Mouse (Mus musculus): ENCODE results near the gene Hoxd4. TPM values are rescaled to one million over a fixed set of nuclear protein-coding genes. Genes with fewer than 3 reads are reported as not detected.
A peak's percentile ranks its signal among the peaks of the same experiment; 100 is the strongest.

The Hoxd4 gene
- polyA plus RNA-seq, 1 experiment = 20.3 TPM

DNA sequence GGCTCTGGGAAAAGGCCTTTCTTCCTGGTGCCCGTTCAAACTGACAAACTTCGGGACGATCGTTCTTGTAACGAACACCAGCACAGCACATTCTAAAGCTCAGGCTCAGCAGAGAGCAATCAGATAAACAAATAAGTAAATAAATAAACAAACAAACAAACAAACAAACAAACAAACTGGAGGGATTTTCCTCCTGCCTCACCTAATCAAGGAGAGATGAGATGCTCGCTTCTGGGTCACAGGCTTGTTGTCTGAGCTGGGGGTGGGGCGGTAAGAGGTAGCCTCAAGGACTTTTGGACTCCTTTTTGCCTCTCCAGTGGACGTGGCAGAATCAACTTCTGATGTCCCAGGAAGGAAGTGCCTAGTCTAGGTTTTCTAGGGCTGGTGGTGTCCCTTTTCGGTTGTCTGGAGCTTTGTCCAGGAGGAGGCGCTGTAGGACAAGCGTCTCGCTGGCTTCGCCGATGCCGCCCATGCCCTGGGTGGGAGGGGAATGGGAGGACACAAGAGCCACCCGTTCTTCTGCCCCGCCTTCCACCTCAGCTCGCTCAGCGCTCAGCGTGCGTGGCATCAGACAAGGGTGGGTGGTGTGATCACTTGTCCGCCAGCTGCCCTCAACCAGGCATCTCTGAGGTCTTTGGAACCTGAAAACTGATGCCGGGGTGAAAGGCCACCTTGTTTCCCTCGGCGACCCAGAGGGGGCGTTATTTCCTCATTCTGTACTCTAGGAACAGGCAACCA lies 3.9 kb downstream of the Hoxd4 start:
- DNase-seq = peak; percentile 94
- Histone ChIP-seq H3K4me3 (ENCODE audit: insufficient read depth, low read depth, low read length) (peak overlapping the region; percentile 12; the same call in 1 of the 2 replicates), H3K4me1 (ENCODE audit: control insufficient read depth, insufficient read depth, low read length) (peaks cover 8% of the 10 kb centered on the region; the same call in 1 of the 2 replicates), H3K27ac (ENCODE audit: insufficient read depth, low read depth, low read length) (no peak overlapping the region; the same call in 1 of the 2 replicates), H3K27me3 (replicated peaks; ENCODE audit: control insufficient read depth, insufficient read depth, low read length) (no peaks in the 10 kb centered on the region), H3K36me3 (ENCODE audit: control insufficient read depth, insufficient read depth, low read length) (no peaks in the 10 kb centered on the region)
- TF ChIP-seq POLR2A (IDR thresholded peaks at IDR 0.05; ENCODE audit: low read depth, low read length) = no peak
- TF ChIP-seq CTCF (conservative IDR thresholded peaks at IDR 0.05; ENCODE audit: insufficient read depth, insufficient read length, low read depth, low read length) = peak; percentile 92
- 4% methylated on average over 26 of the region's 26 CpGs for WGBS

DNA sequence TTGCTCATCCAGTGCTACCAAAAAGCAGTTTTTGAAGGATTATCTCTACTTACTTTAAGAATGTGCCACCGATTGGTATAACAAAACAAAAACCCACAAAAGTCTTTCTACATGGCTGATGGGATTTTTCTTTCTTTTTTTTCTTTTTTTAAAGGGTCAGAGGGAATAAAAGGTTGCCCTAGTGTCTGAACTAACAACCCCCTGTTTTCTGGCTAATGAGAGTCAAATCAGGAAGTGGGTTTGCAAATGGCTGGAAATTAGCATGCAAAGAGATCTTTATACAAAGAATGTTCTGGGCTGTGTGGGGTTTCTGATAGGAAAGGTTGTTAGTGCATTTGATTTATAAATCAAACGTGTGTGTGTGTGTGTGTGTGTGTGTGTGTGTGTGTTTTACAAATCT lies 8.7 kb downstream of the Hoxd4 start:
- no peaks in the 10 kb centered on the region for H3K27me3 ChIP-seq (replicated peaks; ENCODE audit: control insufficient read depth, insufficient read depth, low read length)
- H3K36me3 ChIP-seq (ENCODE audit: control insufficient read depth, insufficient read depth, low read length) = no peaks in the 10 kb centered on the region
- no peak overlapping the region for H3K27ac ChIP-seq (ENCODE audit: insufficient read depth, low read depth, low read length)
- peaks cover 21% of the 10 kb centered on the region; the same call in 1 of the 2 replicates for H3K4me1 ChIP-seq (ENCODE audit: control insufficient read depth, insufficient read depth, low read length)
- no peak for DNase-seq
- no peak for TF ChIP-seq POLR2A (IDR thresholded peaks at IDR 0.05; ENCODE audit: low read depth, low read length)
- no peak for TF ChIP-seq CTCF (conservative IDR thresholded peaks at IDR 0.05; ENCODE audit: insufficient read depth, insufficient read length, low read depth, low read length)
- no peak overlapping the region for H3K4me3 ChIP-seq (ENCODE audit: insufficient read depth, low read depth, low read length)
- 56% methylated on average over 2 of the region's 2 CpGs for WGBS

DNA sequence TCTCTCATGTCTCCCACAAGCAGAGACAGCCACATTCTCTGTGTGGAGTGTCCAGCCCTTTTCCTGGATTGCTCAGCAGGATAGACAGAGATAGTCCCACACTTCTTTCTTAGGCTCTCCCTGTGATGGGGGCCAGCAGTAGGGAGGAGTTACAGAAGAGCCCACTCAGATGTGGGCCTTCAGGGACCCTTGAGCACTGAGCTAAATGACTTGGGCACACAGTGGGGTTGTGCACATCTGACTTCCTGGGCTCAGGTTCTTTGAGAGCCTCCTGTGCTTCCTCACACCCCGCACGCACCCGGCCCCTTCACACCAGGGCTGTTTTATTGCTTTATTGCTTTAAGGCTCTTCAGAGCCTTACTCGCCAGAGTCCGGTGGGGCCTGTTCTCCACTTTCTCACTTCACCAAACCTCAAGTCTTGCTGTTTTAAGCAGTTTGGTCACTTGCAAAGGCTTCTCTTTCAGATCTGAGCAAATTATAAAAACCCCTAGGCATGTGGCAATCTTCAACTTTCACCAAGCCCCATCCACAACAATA lies 9.3 kb downstream of the Hoxd4 start:
- H3K36me3 ChIP-seq (ENCODE audit: control insufficient read depth, insufficient read depth, low read length) = no peaks in the 10 kb centered on the region
- WGBS = 57% methylated on average over 5 of the region's 5 CpGs
- no peak overlapping the region for H3K27ac ChIP-seq (ENCODE audit: insufficient read depth, low read depth, low read length)
- peaks cover 24% of the 10 kb centered on the region; the same call in 1 of the 2 replicates for H3K4me1 ChIP-seq (ENCODE audit: control insufficient read depth, insufficient read depth, low read length)
- no peak overlapping the region for H3K4me3 ChIP-seq (ENCODE audit: insufficient read depth, low read depth, low read length)
- H3K27me3 ChIP-seq (replicated peaks; ENCODE audit: control insufficient read depth, insufficient read depth, low read length) = no peaks in the 10 kb centered on the region
- DNase-seq = no peak
- TF ChIP-seq POLR2A (IDR thresholded peaks at IDR 0.05; ENCODE audit: low read depth, low read length) (no peak), CTCF (conservative IDR thresholded peaks at IDR 0.05; ENCODE audit: insufficient read depth, insufficient read length, low read depth, low read length) (no peak)

- Histone ChIP-seq H3K27ac (ENCODE audit: insufficient read depth, low read depth, low read length) (no peak overlapping the region), H3K4me1 (ENCODE audit: control insufficient read depth, insufficient read depth, low read length) (peaks cover 27% of the 10 kb centered on the region; the same call in 1 of the 2 replicates)
- 30% methylated on average over 6 of the region's 6 CpGs for WGBS
These were observed 10.2 kb downstream of the Hoxd4 start for GRCm38 (mm10) chr2:74721882-74722281.

DNA sequence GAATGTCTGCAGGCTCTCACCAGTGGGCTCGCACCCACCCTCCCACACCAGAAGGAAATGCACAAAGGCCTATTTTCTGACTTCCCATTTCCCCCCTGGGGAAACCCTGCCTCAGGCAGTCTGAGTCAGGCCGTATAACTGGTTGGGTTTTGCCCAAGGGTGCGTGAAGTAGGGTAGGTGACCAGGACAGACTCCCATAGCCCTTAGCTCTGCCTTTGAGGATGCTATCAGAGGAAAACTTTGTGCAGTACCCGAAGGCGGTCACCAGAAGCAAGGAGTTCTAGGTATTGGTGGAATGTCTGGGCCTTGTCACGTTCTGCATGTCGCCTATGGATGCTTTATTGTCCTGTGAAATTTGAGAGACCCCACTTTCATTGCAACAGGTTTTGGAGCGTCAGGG lies 11.2 kb downstream of the Hoxd4 start:
- H3K27ac ChIP-seq (ENCODE audit: insufficient read depth, low read depth, low read length) = no peak overlapping the region
- no peaks in the 10 kb centered on the region for H3K27me3 ChIP-seq (replicated peaks; ENCODE audit: control insufficient read depth, insufficient read depth, low read length)
- TF ChIP-seq CTCF (conservative IDR thresholded peaks at IDR 0.05; ENCODE audit: insufficient read depth, insufficient read length, low read depth, low read length) (no peak), POLR2A (IDR thresholded peaks at IDR 0.05; ENCODE audit: low read depth, low read length) (no peak)
- WGBS = 75% methylated on average over 8 of the region's 8 CpGs
- no peak overlapping the region for H3K4me3 ChIP-seq (ENCODE audit: insufficient read depth, low read depth, low read length)
- DNase-seq = no peak
- no peaks in the 10 kb centered on the region for H3K36me3 ChIP-seq (ENCODE audit: control insufficient read depth, insufficient read depth, low read length)
- H3K4me1 ChIP-seq (ENCODE audit: control insufficient read depth, insufficient read depth, low read length) = peaks cover 27% of the 10 kb centered on the region; the same call in 1 of the 2 replicates

More at GRCm38 (mm10) chr2:74721882-74722281, 10.2 kb downstream of the Hoxd4 start:
- TF ChIP-seq CTCF (conservative IDR thresholded peaks at IDR 0.05; ENCODE audit: insufficient read depth, insufficient read length, low read depth, low read length) (no peak), POLR2A (IDR thresholded peaks at IDR 0.05; ENCODE audit: low read depth, low read length) (no peak)
- Histone ChIP-seq H3K27me3 (replicated peaks; ENCODE audit: control insufficient read depth, insufficient read depth, low read length) (no peaks in the 10 kb centered on the region), H3K36me3 (ENCODE audit: control insufficient read depth, insufficient read depth, low read length) (no peaks in the 10 kb centered on the region), H3K4me3 (ENCODE audit: insufficient read depth, low read depth, low read length) (no peak overlapping the region)
- DNase-seq = peak; percentile 49

GRCm38 (mm10) chr2:74724244-74725015 lies 12.7 kb downstream of the Hoxd4 start:
- Histone ChIP-seq H3K27ac (ENCODE audit: insufficient read depth, low read depth, low read length) (no peak overlapping the region), H3K27me3 (replicated peaks; ENCODE audit: control insufficient read depth, insufficient read depth, low read length) (no peaks in the 10 kb centered on the region), H3K4me3 (ENCODE audit: insufficient read depth, low read depth, low read length) (no peak overlapping the region), H3K36me3 (ENCODE audit: control insufficient read depth, insufficient read depth, low read length) (no peaks in the 10 kb centered on the region), H3K4me1 (ENCODE audit: control insufficient read depth, insufficient read depth, low read length) (peaks cover 26% of the 10 kb centered on the region; the same call in 1 of the 2 replicates)
- WGBS = 49% methylated on average over 7 of the region's 7 CpGs
- peak; percentile 81 for DNase-seq
- TF ChIP-seq POLR2A (IDR thresholded peaks at IDR 0.05; ENCODE audit: low read depth, low read length) (no peak), CTCF (conservative IDR thresholded peaks at IDR 0.05; ENCODE audit: insufficient read depth, insufficient read length, low read depth, low read length) (no peak)
